ENCODE assay signal across 8 mouse cellular contexts in the genomic region with DNA sequence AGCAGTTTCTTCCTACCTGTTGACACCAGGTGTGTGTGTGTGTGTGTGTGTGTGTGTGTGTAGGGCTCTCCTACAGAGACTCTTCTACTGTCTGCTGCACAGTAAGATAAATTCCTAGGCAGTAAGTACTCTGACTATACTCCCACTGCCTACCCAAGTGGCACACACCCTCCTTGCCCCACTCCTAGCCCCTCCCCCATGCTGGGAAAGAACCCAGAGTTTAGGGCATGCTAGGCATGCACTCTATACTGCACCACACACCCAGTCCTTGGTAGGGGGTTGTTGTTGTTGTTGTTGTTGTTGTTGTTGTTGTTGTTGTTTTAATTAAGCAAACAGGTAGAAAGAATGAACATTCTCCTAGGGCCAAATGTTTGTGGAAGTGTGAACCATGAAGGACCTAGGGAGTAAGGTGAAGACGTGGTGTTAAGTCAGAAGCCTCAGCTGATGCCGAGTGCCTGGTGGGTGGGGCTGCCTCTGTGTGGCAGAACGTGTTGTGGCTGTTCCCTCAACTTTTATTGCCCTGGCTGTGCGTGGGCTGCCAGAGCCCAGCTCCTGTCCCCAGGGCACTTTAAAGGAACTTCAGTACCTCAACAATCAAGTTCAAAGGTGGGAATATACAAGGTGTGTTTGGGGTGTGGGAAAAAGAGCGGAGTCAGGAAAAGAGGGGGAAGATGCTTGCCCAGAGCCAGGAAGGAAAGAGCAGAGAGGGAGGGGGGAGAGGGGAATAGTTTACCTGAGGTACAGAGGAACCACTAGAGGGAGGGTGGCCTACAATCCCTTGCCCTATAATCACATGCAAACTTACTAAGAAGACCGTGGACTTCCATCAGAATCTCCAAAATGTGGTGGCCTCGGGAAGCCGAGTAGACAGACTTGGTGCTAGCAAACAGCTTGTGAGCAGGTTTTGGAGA.
DNase-seq lines count a peak whose midpoint lies in the region; ATAC-seq and TF ChIP-seq lines count a peak whose summit lies in the region.
"Had no signal": no experiment of that assay in that cellular context is flagged by ENCODE, and none has a peak within 500 bp of the region (broad histone marks: within the 10 kb centered on the region; RNA-seq: fewer than 3 reads in every experiment).

No protein-coding gene starts in this region.

- H3K9me3 ChIP-seq in midbrain, embryonic 15.5 days = no peaks in the 10 kb centered on the region
- H3K9me3 ChIP-seq in midbrain, embryonic 11.5 days (ENCODE audit: control insufficient read depth, low read length) = no peaks in the 10 kb centered on the region
- H3K9me3 ChIP-seq in stomach, postnatal 0 days (ENCODE audit: control insufficient read depth, low read length) = no peaks in the 10 kb centered on the region

- no peaks in the 10 kb centered on the region for H3K4me1 ChIP-seq in midbrain, embryonic 15.5 days
- H3K4me1 ChIP-seq in midbrain, embryonic 11.5 days (ENCODE audit: control insufficient read depth, insufficient read depth, low read length) = no peaks in the 10 kb centered on the region
- 0 out of 2 replicates have a peak, but pooled peaks cover 2% of the 10 kb centered on the region for H3K4me1 ChIP-seq in stomach, postnatal 0 days (replicated peaks; ENCODE audit: control insufficient read depth, insufficient read depth)

- no peak overlapping the region for H3K9ac ChIP-seq in midbrain, embryonic 15.5 days
- H3K9ac ChIP-seq in midbrain, embryonic 11.5 days (ENCODE audit: low read length) = no peak overlapping the region
- no peak overlapping the region for H3K9ac ChIP-seq in stomach, postnatal 0 days (ENCODE audit: low read length)

- 76% methylated on average over 8 of the region's 8 CpGs for WGBS in midbrain, embryonic 15.5 days
- WGBS in midbrain, embryonic 11.5 days = 69% methylated on average over 8 of the region's 8 CpGs
- 30% methylated on average over 8 of the region's 8 CpGs for WGBS in stomach, postnatal 0 days

- DNase-seq in midbrain, embryonic 11.5 days (ENCODE audit: low spot score, missing footprints) = no peak
- DNase-seq in kidney, adult 18-20 months = peak; percentile 15
- DNase-seq in lung, adult 18-20 months = peak; percentile 72 to 75
- DNase-seq in stomach, postnatal 0 days (ENCODE audit: low spot score) = peak; percentile 47
- no peak for DNase-seq in left cerebral cortex, adult 8-10 months (ENCODE audit: low spot score in 2 of 2)
- no peak for DNase-seq in testis, postnatal 14 days (ENCODE audit: low spot score)

- no peaks in the 10 kb centered on the region for H3K36me3 ChIP-seq in midbrain, embryonic 15.5 days (replicated peaks)
- no peaks in the 10 kb centered on the region for H3K36me3 ChIP-seq in midbrain, embryonic 11.5 days (ENCODE audit: control insufficient read depth, insufficient read depth, low read length)
- H3K36me3 ChIP-seq in stomach, postnatal 0 days (ENCODE audit: control insufficient read depth, insufficient read depth, low read length) = no peaks in the 10 kb centered on the region

- TF ChIP-seq EP300 in stomach, postnatal 0 days (optimal IDR thresholded peaks at IDR 0.05) = no peak

- H3K4me2 ChIP-seq in midbrain, embryonic 15.5 days = no peak overlapping the region
- no peak overlapping the region for H3K4me2 ChIP-seq in midbrain, embryonic 11.5 days
- H3K4me2 ChIP-seq in stomach, postnatal 0 days (replicated peaks; ENCODE audit: low read depth) = no peak overlapping the region

- peak; percentile 62; the same call in 1 of the 2 replicates for ATAC-seq in midbrain, embryonic 15.5 days (replicated peaks)
- ATAC-seq in midbrain, embryonic 11.5 days (ENCODE audit: low FRiP score) = no peak
- ATAC-seq in stomach, postnatal 0 days (ENCODE audit: low FRiP score, low TSS enrichment) = peak; percentile 64

- TF ChIP-seq CTCF in stomach, postnatal 0 days (IDR thresholded peaks at IDR 0.05; ENCODE audit: low read depth) = peak; percentile 47

- no peak overlapping the region for H3K27ac ChIP-seq in midbrain, embryonic 15.5 days
- no peak overlapping the region for H3K27ac ChIP-seq in midbrain, embryonic 11.5 days (ENCODE audit: low read depth, low read length)
- H3K27ac ChIP-seq in stomach, postnatal 0 days (replicated peaks) = peak overlapping the region; percentile 61
- H3K27ac ChIP-seq: macrophage had no signal

- H3K4me3 ChIP-seq in midbrain, embryonic 15.5 days = no peak overlapping the region
- no peak overlapping the region for H3K4me3 ChIP-seq in midbrain, embryonic 11.5 days (ENCODE audit: low read depth, low read length)
- no peak overlapping the region for H3K4me3 ChIP-seq in stomach, postnatal 0 days (ENCODE audit: low read depth, low read length)

- no peaks in the 10 kb centered on the region for H3K27me3 ChIP-seq in midbrain, embryonic 15.5 days (replicated peaks)
- no peaks in the 10 kb centered on the region for H3K27me3 ChIP-seq in midbrain, embryonic 11.5 days (ENCODE audit: control insufficient read depth, insufficient read depth, low read length)
- H3K27me3 ChIP-seq in stomach, postnatal 0 days (ENCODE audit: control insufficient read depth, insufficient read depth, low read length) = no peaks in the 10 kb centered on the region

Comparison
In these comparisons a context has a peak if more than half of its experiments do, and no peak if none do; other contexts are left out.
1. DNase-seq: peak in kidney, adult 18-20 months (single experiment), lung, adult 18-20 months (2 of 2) and stomach, postnatal 0 days (single experiment); none in midbrain, embryonic 11.5 days (single experiment), left cerebral cortex, adult 8-10 months (0 of 2) and testis, postnatal 14 days (single experiment).